Mouse (Mus musculus) ES-E14 (cell line): ENCODE results near the gene Wfdc8. TPM values are rescaled to one million over a fixed set of nuclear protein-coding genes. Genes with fewer than 3 reads are reported as not detected.
"Not testable (repeated sequence)": the region's sequence is repeated elsewhere in the genome, so short reads cannot be mapped to it uniquely, and the experiment has no call there.

ENCODE experiments used
- DNase-seq: peaks from one replicate; pipeline ENCODE4 v3.0.0-alpha.2; 2013; ENCODE audit warnings: low read depth, low spot score
- H3K27ac ChIP-seq: 2 replicates; pipeline ENCODE4 v1.5.1; 2012; ENCODE audit warnings: low read depth, mild to moderate bottlenecking, low read length, moderate library complexity, mixed read lengths; ENCODE audit not compliant: poor library complexity, insufficient read depth, severe bottlenecking
- H3K36me3 ChIP-seq: 2 replicates; pipeline ENCODE4 v1.6.1; 2012; ENCODE audit warnings: mild to moderate bottlenecking, low read length, moderate library complexity, mixed read lengths; ENCODE audit not compliant: control insufficient read depth, poor library complexity, insufficient read depth, severe bottlenecking
- H3K4me1 ChIP-seq, 2 experiments: fragments of 150-350 bp in 1 of 2; sonication (generic) in 1 of 2; 2 replicates each; pipeline ENCODE4 v1.6.1; 2012; ENCODE audit warnings: low read length in 2 of 2, mild to moderate bottlenecking in 1 of 2, mixed read lengths in 1 of 2; ENCODE audit not compliant: control insufficient read depth in 2 of 2, insufficient read depth in 2 of 2, poor library complexity in 1 of 2
- H3K4me3 ChIP-seq, 2 experiments: fragments of 150-350 bp in 1 of 2; sonication (generic) in 1 of 2; 2 replicates each; pipeline ENCODE4 v1.5.1; 2012; ENCODE audit warnings: low read length in 2 of 2, low read depth in 1 of 2, mild to moderate bottlenecking in 1 of 2, mixed read lengths in 1 of 2; ENCODE audit not compliant: insufficient read depth in 1 of 2, poor library complexity in 1 of 2, severe bottlenecking in 1 of 2
- H3K9ac ChIP-seq: 2 replicates; pipeline ENCODE4 v1.6.1; 2012; ENCODE audit warnings: low read depth, mild to moderate bottlenecking, low read length, mixed read lengths; ENCODE audit not compliant: poor library complexity, insufficient read depth, severe bottlenecking
- H3K9me3 ChIP-seq: fragments of 150-350 bp; sonication (generic); 2 replicates; pipeline ENCODE4 v1.6.1; 2012; ENCODE audit warnings: low read depth, mild to moderate bottlenecking, low read length; ENCODE audit not compliant: control insufficient read depth, insufficient read depth
- CHD2 ChIP-seq: IDR thresholded peaks from 2 replicates; pipeline ENCODE4 v1.6.1; 2014; ENCODE audit warnings: mild to moderate bottlenecking, low read depth, low read length, inconsistent platforms
- HCFC1 ChIP-seq: IDR thresholded peaks from 2 replicates; pipeline ENCODE4 v1.6.1; 2012; ENCODE audit warnings: low read length, inconsistent platforms, borderline replicate concordance; ENCODE audit not compliant: insufficient read depth
- MAFK ChIP-seq: IDR thresholded peaks from 2 replicates; pipeline ENCODE4 v1.6.1; 2014; ENCODE audit warnings: mild to moderate bottlenecking, low read depth, low read length, inconsistent platforms; ENCODE audit not compliant: insufficient read depth
- ZC3H11A ChIP-seq: IDR thresholded peaks from 2 replicates; pipeline ENCODE4 v1.6.1; 2012; ENCODE audit warnings: low read depth, mild to moderate bottlenecking, inconsistent platforms, low read length, borderline replicate concordance
- ZNF384 ChIP-seq: IDR thresholded peaks from 2 replicates; pipeline ENCODE4 v1.6.1; 2012; ENCODE audit warnings: low read depth, low read length, inconsistent platforms
- in situ Hi-C, 2 experiments: fragments of 600-800 bp; cut with MboI; formaldehyde crosslinking; loops; one replicate each; pipeline ENCODE4 v1.15.1; 2025; ENCODE audit warnings: low sequenced_read_pairs in 2 of 2, inconsistent platforms in 1 of 2; ENCODE audit not compliant: unreplicated experiment in 2 of 2
- total RNA-seq: library from RNA; depleted of rRNA; stranded (reverse); fragments of 300-350 nt; gene quantifications from 2 replicates; pipeline ENCODE4 v1.2.3, GENCODE M21; 2012; rRNA removed

Gene Wfdc8
- not detected in 2 replicates for total RNA-seq

DNA sequence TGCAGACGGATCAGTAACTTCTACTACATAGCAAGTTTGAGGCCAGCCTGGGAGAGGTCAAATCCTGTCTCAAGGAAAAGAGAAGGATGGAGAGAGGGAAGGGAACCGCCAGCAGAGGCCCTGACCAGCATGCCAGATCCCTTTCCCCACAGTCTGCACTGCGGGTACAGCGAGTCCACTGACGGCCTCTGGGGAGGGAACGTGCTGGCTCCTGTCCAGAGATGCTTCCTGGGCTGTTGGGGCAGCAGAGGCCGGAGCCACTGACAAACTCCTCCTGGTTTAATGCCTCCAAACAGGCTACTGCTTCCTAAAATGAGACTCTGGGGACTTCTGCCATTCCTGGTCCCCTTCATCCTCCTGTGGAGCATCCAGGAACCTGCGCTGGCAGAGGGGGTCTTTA is at the start of gene Wfdc8, which contains the start of gene Wfdc6b:
TSS of gene Wfdc8 (minus strand) at position 156 of the 400 bp plus-strand sequence.
TSS of gene Wfdc6b (plus strand) at position 52 of the 400 bp plus-strand sequence.
- in situ Hi-C loops, H3K27ac ChIP-seq, H3K4me3 ChIP-seq, H3K36me3 ChIP-seq, DNase-seq, H3K9me3 ChIP-seq, H3K9ac ChIP-seq, H3K4me1 ChIP-seq: not testable (repeated sequence)

DNA sequence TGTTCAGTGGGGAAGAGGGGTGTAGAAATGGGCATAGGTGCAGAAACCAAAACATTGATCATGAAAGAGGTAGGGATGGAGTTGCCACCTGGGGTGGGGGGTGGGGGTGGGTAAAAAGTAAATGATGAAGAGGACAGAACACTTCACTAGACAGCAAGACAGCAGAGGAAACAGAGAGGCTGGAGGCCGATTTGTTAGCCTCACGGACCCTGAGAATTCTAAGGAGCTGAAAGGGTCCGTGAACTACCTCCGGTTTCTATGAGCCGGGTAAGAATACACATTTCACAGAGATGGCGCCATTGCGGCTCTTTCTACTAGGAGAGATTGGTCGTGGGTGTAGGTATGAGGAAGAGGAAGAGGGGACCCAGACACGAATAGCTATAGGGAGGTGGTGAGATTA is 43.1 kb upstream of the Wfdc8 start, which contains the start of gene Wfdc9:
TSS of gene Wfdc9 (minus strand) at position 101 of the 400 bp plus-strand sequence.
- DNase-seq: no peak
- H3K9ac ChIP-seq: no peak within 1 kb of the TSS
- H3K27ac ChIP-seq: no peak within 1 kb of the TSS
- no peaks in the 10 kb centered on the region for H3K9me3 ChIP-seq
- no peaks in the 10 kb centered on the region for H3K4me1 ChIP-seq
- in situ Hi-C loops: no loop called here
- H3K36me3 ChIP-seq: no peaks in the 10 kb centered on the region
- peak within 1 kb of the TSS in 1 of 2 experiments; percentile 48; a peak in 2 of 4 replicates for H3K4me3 ChIP-seq
- no peak for TF ChIP-seq HCFC1
- TF ChIP-seq ZC3H11A: no peak
- no peak for TF ChIP-seq ZNF384
- TF ChIP-seq MAFK: no peak
- no peak for TF ChIP-seq CHD2

DNA sequence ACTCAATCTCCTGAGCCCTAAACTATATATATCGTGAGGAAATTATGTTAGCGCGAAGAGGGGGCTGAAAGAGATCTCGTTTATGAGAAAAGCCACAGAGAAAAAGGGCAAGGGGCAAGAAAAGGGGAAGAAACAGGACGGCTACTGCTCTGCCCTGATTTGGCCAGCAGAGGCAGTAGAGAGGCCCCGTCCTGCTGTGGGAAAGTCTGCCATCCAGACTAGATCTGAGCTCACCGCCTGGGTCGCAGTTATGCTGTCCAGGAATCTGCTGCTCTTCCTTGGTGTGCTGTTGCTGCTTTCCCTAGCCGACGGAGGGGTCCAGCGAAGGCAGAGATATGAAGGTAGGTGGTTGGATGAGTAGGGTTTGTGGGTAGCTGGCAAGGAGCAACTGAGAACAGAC is 42.4 kb upstream of the Wfdc8 start, which contains the start of gene Wfdc10:
TSS of gene Wfdc10 (plus strand) at position 189 of the 400 bp plus-strand sequence.
- DNase-seq: peak; percentile 48
- TF ChIP-seq ZNF384: no peak
- TF ChIP-seq HCFC1: no peak
- TF ChIP-seq ZC3H11A: no peak
- TF ChIP-seq MAFK: no peak
- no peak for TF ChIP-seq CHD2
- H3K9me3 ChIP-seq: no peaks in the 10 kb centered on the region
- in situ Hi-C loops: no loop called here
- H3K4me1 ChIP-seq: no peaks in the 10 kb centered on the region
- no peak within 1 kb of the TSS for H3K9ac ChIP-seq
- no peaks in the 10 kb centered on the region for H3K36me3 ChIP-seq
- peak within 1 kb of the TSS in 1 of 2 experiments; percentile 48; a peak in 2 of 4 replicates for H3K4me3 ChIP-seq
- no peak within 1 kb of the TSS for H3K27ac ChIP-seq

DNA sequence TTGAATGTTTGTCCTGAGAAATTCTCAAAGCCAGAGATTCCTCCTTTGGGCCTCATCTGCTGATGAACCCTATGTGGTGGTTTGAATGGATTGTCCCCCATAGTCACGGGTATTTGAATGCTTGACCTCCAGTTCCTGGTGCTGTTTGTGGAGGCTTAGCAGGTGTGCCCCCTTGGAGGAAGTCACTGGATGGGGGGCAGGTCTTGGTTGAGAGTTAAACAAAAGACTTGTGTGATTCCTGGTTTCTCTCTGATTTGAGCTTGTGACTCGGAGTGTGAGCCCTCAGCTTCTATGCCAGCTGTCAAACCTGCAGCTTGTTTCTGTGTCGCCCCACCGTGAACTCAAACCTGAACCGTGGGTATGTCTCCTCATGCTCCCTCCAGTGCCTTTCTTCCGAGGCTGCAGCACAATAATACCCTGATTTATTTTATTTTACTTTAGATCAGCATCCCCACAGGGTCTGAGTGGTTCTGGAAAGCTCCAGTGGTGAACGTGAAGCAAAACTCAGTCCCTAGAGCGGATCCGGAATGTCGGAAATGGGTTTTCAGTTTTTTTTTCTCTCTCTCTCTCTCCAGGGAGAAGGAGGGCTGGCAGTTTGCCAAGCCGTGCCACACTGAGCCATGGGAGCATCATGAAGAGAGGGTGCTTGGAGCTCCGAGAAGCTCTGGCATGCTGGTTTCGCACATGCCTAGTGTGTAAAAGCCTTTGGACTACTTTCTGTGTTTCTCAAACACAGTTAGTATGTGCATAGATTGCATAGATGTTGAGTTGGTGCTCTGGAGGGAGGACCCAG is 28.7 kb upstream of the Wfdc8 start:
- DNase-seq: no peak
- in situ Hi-C loops: no loop called here
- H3K9ac ChIP-seq: no peak overlapping the region
- H3K9me3 ChIP-seq: no peaks in the 10 kb centered on the region
- TF ChIP-seq ZNF384 (no peak), CHD2 (no peak)
- H3K27ac ChIP-seq: no peak overlapping the region
- no peaks in the 10 kb centered on the region for H3K4me1 ChIP-seq
- H3K36me3 ChIP-seq: no peaks in the 10 kb centered on the region
- H3K4me3 ChIP-seq: no peak overlapping the region

DNA sequence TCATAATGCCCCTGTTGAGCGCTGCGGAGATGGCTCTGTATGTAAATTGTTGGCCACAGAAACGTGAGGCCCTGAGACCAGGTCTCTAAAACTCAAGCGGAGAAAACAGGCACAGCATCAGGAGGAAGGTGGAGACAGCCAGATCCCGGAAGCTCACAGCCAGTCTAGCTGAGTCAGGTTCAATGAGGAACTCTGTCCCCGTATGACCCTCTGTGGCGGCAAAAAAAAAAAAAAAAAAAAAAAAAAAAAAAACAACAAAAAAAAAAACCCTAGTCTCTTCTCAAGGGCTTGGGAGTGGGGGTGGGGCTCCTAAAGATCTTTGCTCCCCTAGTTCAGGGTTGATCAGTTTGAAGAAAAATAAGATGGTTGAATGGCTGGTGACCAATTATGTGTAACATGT is 27.7 kb upstream of the Wfdc8 start:
- TF ChIP-seq HCFC1: no peak
- TF ChIP-seq CHD2: no peak
- TF ChIP-seq MAFK: peak; percentile 31; the same call in 1 of the 2 replicates
- no peak for TF ChIP-seq ZC3H11A
- peak; percentile 92 for TF ChIP-seq ZNF384
- in situ Hi-C loops: no loop called here
- H3K9me3 ChIP-seq: no peaks in the 10 kb centered on the region
- no peaks in the 10 kb centered on the region for H3K36me3 ChIP-seq
- H3K9ac ChIP-seq: no peak overlapping the region
- H3K4me3 ChIP-seq: no peak overlapping the region
- no peak for DNase-seq
- H3K27ac ChIP-seq: no peak overlapping the region
- H3K4me1 ChIP-seq: no peaks in the 10 kb centered on the region
